In genomic region chr2:91928534-91929350, GRCm38 (mm10) we compare ENCODE assay signal across 10 mouse cellular contexts. TPM values are rescaled to one million over a fixed set of nuclear protein-coding genes. Genes with fewer than 3 reads are reported as not detected.
DNase-seq lines count a peak whose midpoint lies in the region; ATAC-seq lines count a peak whose summit lies in the region.
"Had no signal": no experiment of that assay in that cellular context is flagged by ENCODE, and none has a peak within 500 bp of the region (broad histone marks: within the 10 kb centered on the region; RNA-seq: fewer than 3 reads in every experiment).

No protein-coding gene starts in this region.

- H3K27me3 ChIP-seq in heart, embryonic 16.5 days (ENCODE audit: control insufficient read depth, insufficient read depth, low read length): peaks cover 11% of the 10 kb centered on the region
- peaks cover 13% of the 10 kb centered on the region for H3K27me3 ChIP-seq in neural tube, embryonic 12.5 days (replicated peaks)

- no peak overlapping the region for H3K9ac ChIP-seq in heart, embryonic 16.5 days (ENCODE audit: low read length)
- H3K9ac ChIP-seq in neural tube, embryonic 12.5 days: no peak overlapping the region

- no peak overlapping the region for H3K27ac ChIP-seq in heart, embryonic 16.5 days (ENCODE audit: low read length)
- no peak overlapping the region for H3K27ac ChIP-seq in neural tube, embryonic 12.5 days

- DNase-seq in cerebellum, adult 11 months: peak; percentile 37
- DNase-seq in cerebellum, postnatal 4 days (ENCODE audit: low spot score in 2 of 2): no peak
- DNase-seq in heart, adult 9 months (ENCODE audit: low spot score in 2 of 2): no peak
- peak; percentile 51 for DNase-seq in right cerebral cortex, adult 18-20 months
- no peak for DNase-seq in right cerebral cortex, postnatal 36 days (ENCODE audit: low spot score in 2 of 2)
- no peak for DNase-seq in lung, postnatal 36 days

- H3K4me2 ChIP-seq in heart, embryonic 16.5 days (ENCODE audit: low read depth, low read length): peak overlapping the region; percentile 51; the same call in 1 of the 2 replicates
- peak overlapping the region; percentile 79 for H3K4me2 ChIP-seq in neural tube, embryonic 12.5 days (replicated peaks)

- H3K4me3 ChIP-seq in heart, embryonic 16.5 days (ENCODE audit: low read length): no peak overlapping the region
- no peak overlapping the region for H3K4me3 ChIP-seq in neural tube, embryonic 12.5 days

- WGBS in heart, embryonic 16.5 days: 69% methylated on average over 23 of the region's 23 CpGs
- WGBS in neural tube, embryonic 12.5 days: 71% methylated on average over 23 of the region's 23 CpGs

- H3K36me3 ChIP-seq in heart, embryonic 16.5 days (ENCODE audit: control insufficient read depth, insufficient read depth): peaks cover 4% of the 10 kb centered on the region; the same call in 1 of the 2 replicates
- H3K36me3 ChIP-seq in neural tube, embryonic 12.5 days: no peaks in the 10 kb centered on the region

- no peaks in the 10 kb centered on the region for H3K9me3 ChIP-seq in heart, embryonic 16.5 days (replicated peaks; ENCODE audit: control insufficient read depth, low read length)
- H3K9me3 ChIP-seq in neural tube, embryonic 12.5 days: no peaks in the 10 kb centered on the region

- peaks cover 28% of the 10 kb centered on the region for H3K4me1 ChIP-seq in heart, embryonic 16.5 days (ENCODE audit: control insufficient read depth, insufficient read depth, low read length)
- H3K4me1 ChIP-seq in neural tube, embryonic 12.5 days: peaks cover 51% of the 10 kb centered on the region

- no peak for ATAC-seq in heart, embryonic 16.5 days (replicated peaks; ENCODE audit: extremely low read depth, insufficient read depth, low FRiP score)
- ATAC-seq in neural tube, embryonic 12.5 days (ENCODE audit: low FRiP score, low read depth): no peak

RNA-seq across cellular contexts. Expression of gene Chrm4, which starts 1.7 kb away (rescaled TPM):
- polyA plus RNA-seq in heart, embryonic 16.5 days (2015; fragmentation: Nextera tagmentation; extraction: Ambion mirVana): not detected in 2 replicates
- polyA plus RNA-seq in neural tube, embryonic 12.5 days (2016; fragmentation: Nextera tagmentation; extraction: Ambion mirVana): 0.50 and 0.96 TPM in 2 replicates
- polyA plus RNA-seq: intestine, embryonic 14.5 days had no signal

RNA-seq across cellular contexts. Expression of gene Mdk, which starts 3.4 kb away (rescaled TPM):
- polyA plus RNA-seq in heart, embryonic 16.5 days (2015; fragmentation: Nextera tagmentation; extraction: Ambion mirVana): 211 and 253 TPM in 2 replicates
- 774 and 775 TPM in 2 replicates for polyA plus RNA-seq in neural tube, embryonic 12.5 days (2016; fragmentation: Nextera tagmentation; extraction: Ambion mirVana)

RNA-seq across cellular contexts. Expression of gene Gm9821, which starts 16.8 kb away (rescaled TPM):
- 2.1 and 2.7 TPM in 2 replicates for polyA plus RNA-seq in heart, embryonic 16.5 days (2015; fragmentation: Nextera tagmentation; extraction: Ambion mirVana)
- 0.29 and 0.32 TPM in 2 replicates for polyA plus RNA-seq in neural tube, embryonic 12.5 days (2016; fragmentation: Nextera tagmentation; extraction: Ambion mirVana)
- polyA plus RNA-seq: lung, adult 2 months had no signal

RNA-seq across cellular contexts. Expression of gene Dgkz, which starts 46.9 kb away (rescaled TPM):
- polyA plus RNA-seq in heart, embryonic 16.5 days (2015; fragmentation: Nextera tagmentation; extraction: Ambion mirVana): 43.1 and 46.8 TPM in 2 replicates
- polyA plus RNA-seq in neural tube, embryonic 12.5 days (2016; fragmentation: Nextera tagmentation; extraction: Ambion mirVana): 36.0 and 41.6 TPM in 2 replicates

Comparison
In these comparisons a context has a peak if more than half of its experiments do, and no peak if none do; other contexts are left out.
1. DNase-seq: peak in cerebellum, adult 11 months (single experiment) and right cerebral cortex, adult 18-20 months (single experiment); none in cerebellum, postnatal 4 days (0 of 2), heart, adult 9 months (0 of 2), right cerebral cortex, postnatal 36 days (0 of 2) and lung, postnatal 36 days (single experiment).